Mouse (Mus musculus): ENCODE results near the gene Gm11127.
"Not testable (repeated sequence)": the region's sequence is repeated elsewhere in the genome, so short reads cannot be mapped to it uniquely, and the experiment has no call there.

The Gm11127 gene

GRCm38 (mm10) chr17:36058362-36058761 lies at the start of gene Gm11127:
Gene Gm11127, minus strand, starts transcription at chr17:36058371.
- DNase-seq (ENCODE audit: extremely low read depth, low read depth): not testable (repeated sequence)

DNA sequence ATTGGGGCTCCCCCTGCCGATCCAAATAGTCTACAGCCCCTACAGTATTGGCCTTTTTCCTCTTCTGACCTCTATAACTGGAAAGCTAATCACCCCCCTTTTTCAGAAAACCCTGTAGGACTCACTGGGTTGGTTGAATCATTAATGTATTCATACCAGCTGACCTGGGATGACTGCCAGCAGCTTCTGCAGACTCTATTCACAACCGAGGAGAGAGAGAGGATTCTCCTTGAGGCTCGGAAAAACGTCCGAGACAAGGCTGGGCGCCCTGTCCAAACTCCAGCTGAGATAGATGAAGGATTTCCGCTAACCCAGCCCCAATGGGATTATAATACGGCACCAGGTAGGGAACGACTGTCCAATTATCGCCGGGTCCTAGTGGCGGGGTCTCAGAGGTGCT lies 43.9 kb upstream of the Gm11127 start:
- DNase-seq (ENCODE audit: extremely low read depth, low read depth): not testable (repeated sequence)

DNA sequence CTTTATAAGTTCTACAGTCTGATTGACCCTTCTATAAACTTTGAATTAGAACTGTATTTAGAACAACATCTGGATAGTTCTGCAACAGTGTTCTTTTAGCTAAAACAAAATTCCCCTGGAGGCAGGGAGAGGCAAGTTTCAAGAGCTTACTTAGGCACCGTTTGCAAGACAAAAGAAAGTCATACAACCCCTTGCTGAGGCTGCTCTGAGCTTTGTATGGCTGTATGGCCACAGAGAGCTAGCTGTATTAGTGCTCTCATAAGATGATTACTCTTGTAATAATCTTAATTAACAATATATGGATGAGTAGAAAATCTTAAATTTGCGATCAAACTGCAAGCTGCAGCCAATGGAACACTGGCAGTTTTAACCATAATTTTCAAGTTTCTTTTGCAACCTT lies 41.4 kb upstream of the Gm11127 start:
- DNase-seq (ENCODE audit: extremely low read depth, low read depth): not testable (repeated sequence)

DNA sequence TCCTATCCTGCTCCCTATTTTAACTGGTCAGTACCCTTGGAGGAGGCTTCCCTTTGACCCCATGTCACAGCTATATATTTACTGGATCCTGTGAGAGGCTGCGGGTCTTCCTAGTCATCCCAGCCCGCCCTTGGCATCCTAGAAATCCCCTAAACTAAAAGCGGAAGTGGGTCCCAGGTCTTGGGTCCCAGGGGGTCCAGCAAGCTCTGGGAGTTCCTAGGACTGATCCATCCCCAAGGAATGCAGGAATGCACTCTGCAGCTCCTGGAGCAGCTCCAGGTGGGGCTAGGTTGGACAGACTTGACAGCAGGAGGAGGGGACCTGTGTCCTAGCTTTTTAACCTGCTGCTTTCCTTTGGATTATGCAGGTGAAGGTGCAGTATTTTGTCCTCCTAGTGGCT lies 35.8 kb upstream of the Gm11127 start:
- DNase-seq (ENCODE audit: extremely low read depth, low read depth): no peak

DNA sequence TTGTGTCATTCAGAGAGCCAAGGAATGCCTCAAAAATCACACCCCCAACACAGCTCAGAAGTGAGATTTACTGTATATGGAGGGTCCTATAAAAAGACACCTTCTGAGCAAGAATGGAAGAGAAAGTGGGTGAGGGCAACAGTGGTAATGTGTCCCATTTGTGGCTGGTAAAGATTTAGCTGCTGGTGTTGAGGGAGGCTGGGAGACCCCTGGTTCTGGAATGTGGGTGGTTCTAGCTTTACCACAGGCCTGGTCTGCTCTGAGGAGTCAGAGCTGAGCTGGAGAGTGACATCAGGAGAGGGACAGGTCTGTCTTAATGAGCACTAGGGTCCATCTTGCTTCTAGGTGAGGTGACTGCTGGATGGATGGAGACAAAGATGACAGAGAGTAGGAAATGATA lies 34.3 kb upstream of the Gm11127 start:
- not testable (repeated sequence) for DNase-seq (ENCODE audit: extremely low read depth, low read depth)

GRCm38 (mm10) chr17:36091933-36092332 lies 33.8 kb upstream of the Gm11127 start:
- not testable (repeated sequence) for DNase-seq (ENCODE audit: extremely low read depth, low read depth)

- DNase-seq (ENCODE audit: extremely low read depth, low read depth): not testable (repeated sequence)
These were observed 27.8 kb upstream of the Gm11127 start for GRCm38 (mm10) chr17:36085976-36086375.

DNA sequence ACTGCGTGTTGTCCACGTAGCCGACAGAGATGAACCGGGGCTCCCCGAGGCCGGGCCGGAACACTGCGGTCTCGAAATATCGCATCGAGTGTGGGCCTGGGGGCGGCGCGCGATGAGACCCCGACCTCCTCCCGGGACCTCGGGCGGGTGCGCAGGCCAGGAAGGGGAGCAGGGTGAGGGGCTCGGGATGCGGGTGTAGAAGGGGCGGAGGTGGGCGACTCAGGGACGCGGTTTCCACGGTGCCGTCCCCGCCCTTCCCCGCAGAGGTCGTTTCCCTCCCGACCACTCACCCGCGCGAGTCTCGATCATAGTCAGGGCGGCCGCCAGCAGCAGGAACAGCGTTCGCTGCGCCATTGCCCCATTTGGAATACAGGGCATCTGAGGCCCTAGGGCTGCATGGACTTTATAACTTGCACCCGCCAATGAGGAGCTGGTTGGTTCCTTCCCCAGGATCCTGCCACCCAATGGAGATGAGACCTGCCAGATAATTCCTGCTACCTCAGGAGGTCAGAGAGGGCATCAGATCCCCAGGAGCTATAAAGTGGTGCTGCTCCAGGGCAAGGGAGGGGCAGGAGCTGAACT lies 25.8 kb upstream of the Gm11127 start:
- no peak for DNase-seq (ENCODE audit: extremely low read depth, low read depth)

DNA sequence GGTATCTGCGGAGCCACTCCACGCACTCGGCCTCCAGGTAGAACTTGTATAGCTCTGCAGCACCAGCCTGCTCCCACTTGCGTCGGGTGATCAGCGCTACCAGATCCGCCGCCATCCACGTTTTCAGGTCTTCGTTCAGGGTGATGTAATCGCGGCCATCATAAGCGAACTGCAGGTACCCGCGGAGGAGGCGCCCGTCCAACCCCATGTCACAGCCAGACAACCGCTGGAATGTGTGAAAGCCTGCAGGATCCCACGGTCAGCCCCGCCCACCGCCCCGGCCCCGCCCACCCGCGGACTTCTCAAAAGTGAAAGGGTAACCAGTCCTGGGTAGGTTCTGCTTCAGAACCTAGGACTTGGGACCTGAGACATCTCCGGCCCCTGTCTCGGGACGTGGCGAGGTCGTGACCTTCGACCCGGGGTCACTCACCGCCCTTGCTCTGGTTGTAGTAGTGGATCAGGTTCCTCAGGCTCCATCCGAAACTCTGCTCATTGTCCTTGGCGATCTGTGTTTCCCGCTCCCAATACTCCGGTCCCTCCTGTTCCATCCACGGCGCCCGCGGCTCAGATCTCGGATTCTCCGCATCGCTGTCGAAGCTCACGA lies 25.2 kb upstream of the Gm11127 start:
- no peak for DNase-seq (ENCODE audit: extremely low read depth, low read depth)

GRCm38 (mm10) chr17:36082519-36083232 lies 24.5 kb upstream of the Gm11127 start:
- not testable (repeated sequence) for DNase-seq (ENCODE audit: extremely low read depth, low read depth)

- DNase-seq (ENCODE audit: extremely low read depth, low read depth): not testable (repeated sequence)
These were observed 23.7 kb upstream of the Gm11127 start for GRCm38 (mm10) chr17:36081901-36082300.

GRCm38 (mm10) chr17:36060829-36061228 lies 2.7 kb upstream of the Gm11127 start:
- DNase-seq (ENCODE audit: extremely low read depth, low read depth): peak; percentile 66

DNA sequence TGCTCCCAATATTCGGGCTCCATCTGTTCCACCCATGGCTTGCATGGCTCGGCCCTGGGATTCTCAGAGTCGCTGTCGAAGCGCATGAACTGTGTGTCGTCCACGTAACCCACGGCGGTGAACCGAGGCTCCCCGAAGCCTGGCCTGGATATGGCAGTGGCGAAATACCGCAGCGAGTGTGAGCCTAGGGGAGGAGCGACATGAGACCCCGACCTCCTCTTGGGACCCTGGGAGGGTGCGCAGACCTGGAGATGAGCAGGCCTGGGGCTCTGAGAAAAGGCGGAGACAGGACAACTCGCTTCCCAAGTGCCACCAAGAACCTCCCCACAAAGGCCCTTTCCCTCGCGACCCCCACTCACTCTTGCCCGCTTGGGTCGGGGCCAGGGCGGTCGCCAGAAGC lies 244 bp downstream of the Gm11127 start:
- not testable (repeated sequence) for DNase-seq (ENCODE audit: extremely low read depth, low read depth)

- DNase-seq (ENCODE audit: extremely low read depth, low read depth): no peak
These were observed 14.9 kb downstream of the Gm11127 start for GRCm38 (mm10) chr17:36043286-36043685.

DNA sequence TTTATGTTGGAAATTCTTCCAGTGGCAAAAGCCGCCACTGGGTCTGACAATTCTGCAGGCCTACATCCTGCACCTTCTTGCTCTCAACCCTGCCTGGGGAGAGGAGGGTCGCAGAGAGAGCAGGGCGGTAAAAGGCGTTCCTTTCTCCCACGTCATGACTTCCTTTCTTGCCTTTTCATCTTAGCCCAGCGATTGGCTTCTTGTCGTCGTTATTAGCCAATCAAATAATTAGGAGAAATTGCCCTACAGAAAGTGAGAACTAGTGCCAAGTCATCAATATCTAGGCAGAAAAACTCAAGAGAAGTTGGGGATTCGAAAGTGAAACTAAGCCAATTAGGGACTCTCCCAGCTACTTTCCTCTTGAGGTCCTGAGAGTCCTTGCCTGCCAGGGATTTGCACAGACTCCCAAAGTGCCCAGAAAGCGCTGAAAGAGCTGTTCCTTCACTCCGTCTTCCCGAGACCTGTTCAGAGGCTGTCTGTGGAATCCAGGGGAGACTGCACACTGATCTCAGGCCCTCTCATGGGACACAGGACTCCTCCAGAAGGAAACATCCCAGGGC lies 15.5 kb downstream of the Gm11127 start, which contains the start of the genes H2-T22 and Gm6034:
H2-T22 (minus strand) TSS at position 138 of the 560 bp plus-strand sequence.
Gm6034 (plus strand) TSS at position 352 of the 560 bp plus-strand sequence.
- peak; percentile 99 for DNase-seq (ENCODE audit: extremely low read depth, low read depth)

DNA sequence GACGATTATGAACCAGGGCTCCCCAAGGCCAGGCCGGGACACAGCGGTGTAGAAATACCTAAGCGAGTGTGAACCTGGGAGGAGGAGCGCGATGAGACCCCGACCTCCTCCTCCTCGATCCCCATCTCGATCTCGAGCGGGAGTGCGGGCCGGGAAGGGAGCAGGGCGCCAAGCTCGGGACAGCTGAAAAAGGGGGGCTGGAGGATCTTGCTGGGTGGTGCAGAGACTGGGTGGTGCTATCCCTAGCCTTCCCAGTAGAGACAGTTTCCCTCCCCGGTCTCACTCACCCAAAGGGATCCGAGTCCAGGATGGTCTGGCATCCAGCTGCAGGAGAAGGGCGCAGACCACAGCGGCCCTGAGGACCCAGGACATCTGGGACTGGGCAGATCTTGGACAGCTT lies 16.1 kb downstream of the Gm11127 start:
- DNase-seq (ENCODE audit: extremely low read depth, low read depth): not testable (repeated sequence)

- not testable (repeated sequence) for DNase-seq (ENCODE audit: extremely low read depth, low read depth)
These were observed 17.6 kb downstream of the Gm11127 start for GRCm38 (mm10) chr17:36040604-36041003.

DNA sequence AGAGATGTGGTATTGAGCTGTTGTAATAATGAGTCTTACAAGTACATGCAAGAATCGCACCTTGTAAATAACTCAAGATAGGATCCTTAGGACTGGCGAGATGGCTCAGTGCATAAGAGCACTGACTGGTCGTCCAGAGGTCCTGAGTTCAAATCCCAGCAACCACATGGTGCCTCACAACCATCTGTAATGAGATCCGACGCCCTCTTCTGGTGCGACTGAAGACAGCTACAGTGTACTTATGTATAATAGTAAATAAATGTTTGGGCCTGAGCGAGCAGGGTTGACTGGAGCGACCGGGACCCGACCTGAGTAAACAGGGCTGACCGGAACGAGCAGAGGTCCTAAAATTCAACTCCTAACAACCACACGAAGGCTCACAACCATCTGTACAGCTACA lies 22.0 kb downstream of the Gm11127 start:
- DNase-seq (ENCODE audit: extremely low read depth, low read depth): not testable (repeated sequence)

GRCm38 (mm10) chr17:36035010-36035638 lies 23.0 kb downstream of the Gm11127 start:
- DNase-seq (ENCODE audit: extremely low read depth, low read depth): not testable (repeated sequence)

DNA sequence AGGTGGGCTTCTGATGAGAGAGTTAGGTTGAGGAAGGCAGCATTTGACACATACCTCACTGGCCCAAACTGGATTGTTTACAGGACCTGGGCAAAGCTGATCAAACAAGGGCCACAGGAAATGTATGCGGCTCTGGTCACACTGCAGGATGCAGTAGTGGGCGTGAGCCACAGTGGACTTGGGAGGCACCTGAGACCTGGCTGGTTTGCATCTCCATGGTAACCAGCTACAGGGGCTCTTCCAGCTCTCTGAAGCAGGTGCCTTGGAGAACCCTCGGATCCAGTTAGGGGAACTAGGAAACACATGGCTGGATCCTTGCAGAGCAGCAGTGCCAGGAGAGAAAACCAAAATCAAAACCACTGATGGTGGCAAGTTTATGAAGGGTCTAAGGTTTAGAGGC lies 23.6 kb downstream of the Gm11127 start:
- DNase-seq (ENCODE audit: extremely low read depth, low read depth): not testable (repeated sequence)

- peak; percentile 90 for DNase-seq (ENCODE audit: extremely low read depth, low read depth)
These were observed 25.8 kb downstream of the Gm11127 start, which contains the start of gene H2-T23 for GRCm38 (mm10) chr17:36032351-36032875. Gene H2-T23, minus strand, starts transcription at chr17:36032855.

Data from MEL-GATA-1-ER (cell line).